31 mouse cellular contexts compared by ENCODE assay signal in genomic region chr15:85731885-85732603, GRCm38 (mm10). TPM values are rescaled to one million over a fixed set of nuclear protein-coding genes. Genes with fewer than 3 reads are reported as not detected.
A peak's percentile ranks its signal among the peaks of the same experiment; 100 is the strongest.
DNase-seq lines count a peak whose midpoint lies in the region; ATAC-seq lines count a peak whose summit lies in the region.
"Had no signal": no experiment of that assay in that cellular context is flagged by ENCODE, and none has a peak within 500 bp of the region (broad histone marks: within the 10 kb centered on the region; RNA-seq: fewer than 3 reads in every experiment).

No protein-coding gene starts in this region.

- no peaks in the 10 kb centered on the region for H3K9me3 ChIP-seq in midbrain, embryonic 11.5 days (ENCODE audit: control insufficient read depth, low read length)
- no peaks in the 10 kb centered on the region for H3K9me3 ChIP-seq in midbrain, embryonic 14.5 days (ENCODE audit: control insufficient read depth, low read length)
- H3K9me3 ChIP-seq in forebrain, embryonic 14.5 days (replicated peaks; ENCODE audit: control insufficient read depth, low read length) = no peaks in the 10 kb centered on the region
- H3K9me3 ChIP-seq: embryonic facial prominence, embryonic 13.5 days; heart, embryonic 10.5 days; heart, embryonic 15.5 days; hindbrain, embryonic 13.5 days; limb, embryonic 12.5 days; midbrain, embryonic 12.5 days; neural tube, embryonic 13.5 days had no signal

- H3K4me1 ChIP-seq in midbrain, embryonic 11.5 days (ENCODE audit: control insufficient read depth, insufficient read depth, low read length) = peaks cover 8% of the 10 kb centered on the region; the same call in 1 of the 2 replicates
- peaks cover 6% of the 10 kb centered on the region; the same call in 1 of the 2 replicates for H3K4me1 ChIP-seq in midbrain, embryonic 14.5 days (ENCODE audit: control insufficient read depth, insufficient read depth, low read length)
- H3K4me1 ChIP-seq in forebrain, embryonic 14.5 days (ENCODE audit: control insufficient read depth, insufficient read depth, low read length) = peaks cover 4% of the 10 kb centered on the region

- no peak overlapping the region for H3K4me3 ChIP-seq in midbrain, embryonic 11.5 days (ENCODE audit: low read depth, low read length)
- H3K4me3 ChIP-seq in midbrain, embryonic 14.5 days (replicated peaks; ENCODE audit: low read depth, low read length) = no peak overlapping the region
- H3K4me3 ChIP-seq in forebrain, embryonic 14.5 days (ENCODE audit: low read depth, low read length) = no peak overlapping the region
- H3K4me3 ChIP-seq: embryonic facial prominence, embryonic 13.5 days; heart, embryonic 10.5 days; heart, embryonic 15.5 days; hindbrain, embryonic 13.5 days; limb, embryonic 12.5 days; midbrain, embryonic 12.5 days; neural tube, embryonic 13.5 days had no signal

- ATAC-seq in midbrain, embryonic 11.5 days (ENCODE audit: low FRiP score) = no peak
- ATAC-seq in midbrain, embryonic 14.5 days (ENCODE audit: low FRiP score, low TSS enrichment) = no peak
- ATAC-seq in forebrain, embryonic 14.5 days = no peak
- ATAC-seq: forebrain, postnatal 0 days; intestine, embryonic 16.5 days had no signal

- no peak overlapping the region for H3K4me2 ChIP-seq in midbrain, embryonic 11.5 days
- no peak overlapping the region for H3K4me2 ChIP-seq in midbrain, embryonic 14.5 days (ENCODE audit: low read length)
- H3K4me2 ChIP-seq in forebrain, embryonic 14.5 days (ENCODE audit: low read length) = no peak overlapping the region
- H3K4me2 ChIP-seq: embryonic facial prominence, embryonic 13.5 days; heart, embryonic 15.5 days; hindbrain, embryonic 13.5 days; limb, embryonic 12.5 days; midbrain, embryonic 12.5 days; neural tube, embryonic 13.5 days had no signal

- 76% methylated on average over 3 of the region's 3 CpGs for WGBS in midbrain, embryonic 11.5 days
- 76% methylated on average over 3 of the region's 3 CpGs for WGBS in midbrain, embryonic 14.5 days
- 82% methylated on average over 3 of the region's 3 CpGs for WGBS in forebrain, embryonic 14.5 days

- no peak overlapping the region for H3K27ac ChIP-seq in midbrain, embryonic 11.5 days (ENCODE audit: low read depth, low read length)
- H3K27ac ChIP-seq in midbrain, embryonic 14.5 days (replicated peaks; ENCODE audit: low read depth, low read length) = no peak overlapping the region
- no peak overlapping the region for H3K27ac ChIP-seq in forebrain, embryonic 14.5 days (ENCODE audit: low read depth, low read length)
- H3K27ac ChIP-seq: embryonic facial prominence, embryonic 13.5 days; heart, embryonic 10.5 days; heart, embryonic 15.5 days; hindbrain, embryonic 13.5 days; limb, embryonic 12.5 days; liver, embryonic 14.5 days; midbrain, embryonic 12.5 days; neural tube, embryonic 13.5 days; stomach, postnatal 0 days had no signal

- H3K9ac ChIP-seq in midbrain, embryonic 11.5 days (ENCODE audit: low read length) = no peak overlapping the region
- H3K9ac ChIP-seq in midbrain, embryonic 14.5 days (replicated peaks; ENCODE audit: low read length) = no peak overlapping the region
- no peak overlapping the region for H3K9ac ChIP-seq in forebrain, embryonic 14.5 days (ENCODE audit: low read length)
- H3K9ac ChIP-seq: embryonic facial prominence, embryonic 13.5 days; forebrain, postnatal 0 days; heart, embryonic 15.5 days; hindbrain, embryonic 13.5 days; limb, embryonic 12.5 days; liver, embryonic 14.5 days; midbrain, embryonic 12.5 days; neural tube, embryonic 13.5 days had no signal

- peak; percentile 67 to 89 for DNase-seq in kidney, adult 8-10 months
- no peak for DNase-seq in kidney, postnatal 4 days
- peak; percentile 33 for DNase-seq in midbrain, embryonic 11.5 days (ENCODE audit: low spot score, missing footprints)
- no peak for DNase-seq in midbrain, embryonic 14.5 days
- peak; percentile 58 to 88 for DNase-seq in kidney, postnatal 25 days
- DNase-seq in forebrain, embryonic 14.5 days (ENCODE audit: low spot score) = no peak
- no peak for DNase-seq in left cerebral cortex, postnatal 14 days (ENCODE audit: low spot score in 2 of 2)
- DNase-seq: adrenal gland, postnatal 25 days; B cell, adult 2 months; cerebellum, adult 18-20 months; cerebellum, postnatal 10 days; forebrain, postnatal 0 days; gastrocnemius, postnatal 10 days; heart, adult 11 months; lung, postnatal 36 days; right cerebral cortex, postnatal 25 days; spleen, adult 18-20 months; thymus, adult 18-20 months; thymus, postnatal 25 days had no signal

- intact Hi-C loops in left cerebral cortex, postnatal 14 days (cut with DNase I) = no loop called here

- peaks cover 49% of the 10 kb centered on the region for H3K27me3 ChIP-seq in midbrain, embryonic 11.5 days (ENCODE audit: control insufficient read depth, insufficient read depth, low read length)
- H3K27me3 ChIP-seq in midbrain, embryonic 14.5 days (ENCODE audit: control insufficient read depth, insufficient read depth, low read length) = peaks cover 49% of the 10 kb centered on the region
- H3K27me3 ChIP-seq in forebrain, embryonic 14.5 days (replicated peaks; ENCODE audit: control insufficient read depth, insufficient read depth, low read length) = peaks cover 39% of the 10 kb centered on the region

- no peaks in the 10 kb centered on the region for H3K36me3 ChIP-seq in midbrain, embryonic 11.5 days (ENCODE audit: control insufficient read depth, insufficient read depth, low read length)
- no peaks in the 10 kb centered on the region for H3K36me3 ChIP-seq in midbrain, embryonic 14.5 days (ENCODE audit: control insufficient read depth, insufficient read depth, low read length)
- H3K36me3 ChIP-seq in forebrain, embryonic 14.5 days (ENCODE audit: control insufficient read depth, insufficient read depth, low read length) = no peaks in the 10 kb centered on the region
- H3K36me3 ChIP-seq: embryonic facial prominence, embryonic 13.5 days; heart, embryonic 10.5 days; heart, embryonic 15.5 days; hindbrain, embryonic 13.5 days; limb, embryonic 12.5 days; midbrain, embryonic 12.5 days; neural tube, embryonic 13.5 days had no signal

RNA-seq across cellular contexts. Expression of gene Ppara, which starts 2.7 kb away (rescaled TPM):
- 0.62 and 0.92 TPM in 2 replicates for polyA plus RNA-seq in midbrain, embryonic 11.5 days (2014; fragmentation: Nextera tagmentation; extraction: Ambion mirVana)
- polyA plus RNA-seq in midbrain, embryonic 14.5 days (2014; fragmentation: Nextera tagmentation; extraction: Ambion mirVana) = 0.89 and 1.2 TPM in 2 replicates
- polyA plus RNA-seq in forebrain, embryonic 14.5 days (2014; fragmentation: Nextera tagmentation; extraction: Ambion mirVana) = 0.67 and 0.73 TPM in 2 replicates
- total RNA-seq in left cerebral cortex, postnatal 14 days (2021) = 1 to 10 TPM; 3.7 to 4.6 TPM
- total RNA-seq: common myeloid progenitor, adult 5-6 weeks; megakaryocyte, adult 5-6 weeks had no signal

Comparison
In these comparisons a context has a peak if more than half of its experiments do, and no peak if none do; other contexts are left out.
1. DNase-seq: peak in kidney, adult 8-10 months (2 of 2), midbrain, embryonic 11.5 days (single experiment) and kidney, postnatal 25 days (2 of 2); none in kidney, postnatal 4 days (0 of 2), midbrain, embryonic 14.5 days (single experiment), forebrain, embryonic 14.5 days (single experiment) and left cerebral cortex, postnatal 14 days (0 of 2).